Mouse (Mus musculus) urinary bladder, postnatal 10 days (tissue): ENCODE data around the gene Sh2d3c.

Experiments used
- DNase-seq: peaks from one replicate; pipeline ENCODE4 v3.0.0; 2022; ENCODE audit warnings: low spot score

The Sh2d3c gene

DNA sequence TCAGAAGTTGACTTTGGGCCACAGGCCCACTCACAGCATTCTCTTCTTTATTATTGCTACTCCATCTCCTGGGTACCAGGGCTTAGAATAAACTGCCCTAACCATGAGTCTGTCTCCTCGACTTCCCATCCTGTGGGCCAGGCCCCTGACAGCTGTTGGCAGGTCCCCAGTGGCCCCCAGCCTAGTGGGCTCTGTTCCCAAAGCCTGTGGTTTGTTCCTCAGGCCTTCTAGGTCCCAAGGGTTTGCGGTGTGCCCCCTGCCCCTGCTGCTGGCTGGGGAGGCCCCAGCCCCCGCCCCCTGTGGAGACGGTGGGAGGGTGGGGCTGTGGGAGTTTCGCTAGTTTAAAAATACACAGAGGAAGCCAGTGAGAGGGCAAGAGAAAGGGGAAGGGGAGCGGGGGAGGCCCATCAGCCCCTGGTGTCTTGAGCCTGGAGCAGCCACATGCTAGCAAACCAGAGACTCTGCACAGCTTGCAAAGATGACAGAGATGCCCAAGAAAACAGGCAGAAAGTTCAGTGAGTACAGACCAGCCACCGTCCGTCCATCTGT is at the start of gene Sh2d3c:
Gene Sh2d3c (plus strand): TSS at position 375 of the 549 bp plus-strand sequence.
- DNase-seq: no peak

DNA sequence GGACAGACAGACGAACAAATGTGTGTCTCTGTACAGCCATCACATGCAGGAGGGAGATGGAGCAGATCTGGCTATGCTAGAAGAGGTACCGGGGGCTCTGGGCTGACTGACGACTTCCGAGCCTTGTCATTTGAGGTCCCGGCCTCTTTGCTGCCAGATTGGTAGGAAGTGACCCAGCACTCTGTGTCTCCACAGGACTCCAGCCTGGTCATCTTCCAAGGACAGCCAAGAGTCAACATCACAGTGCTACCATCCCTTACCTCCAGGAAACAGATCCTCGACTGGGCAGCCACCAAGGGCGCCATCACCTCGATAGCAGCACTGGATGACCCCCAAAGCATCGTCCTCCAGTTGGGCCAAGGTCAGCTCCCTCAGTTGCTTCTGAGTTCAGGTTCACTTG is 49.7 kb upstream of the Sh2d3c start:
- DNase-seq: no peak

DNA sequence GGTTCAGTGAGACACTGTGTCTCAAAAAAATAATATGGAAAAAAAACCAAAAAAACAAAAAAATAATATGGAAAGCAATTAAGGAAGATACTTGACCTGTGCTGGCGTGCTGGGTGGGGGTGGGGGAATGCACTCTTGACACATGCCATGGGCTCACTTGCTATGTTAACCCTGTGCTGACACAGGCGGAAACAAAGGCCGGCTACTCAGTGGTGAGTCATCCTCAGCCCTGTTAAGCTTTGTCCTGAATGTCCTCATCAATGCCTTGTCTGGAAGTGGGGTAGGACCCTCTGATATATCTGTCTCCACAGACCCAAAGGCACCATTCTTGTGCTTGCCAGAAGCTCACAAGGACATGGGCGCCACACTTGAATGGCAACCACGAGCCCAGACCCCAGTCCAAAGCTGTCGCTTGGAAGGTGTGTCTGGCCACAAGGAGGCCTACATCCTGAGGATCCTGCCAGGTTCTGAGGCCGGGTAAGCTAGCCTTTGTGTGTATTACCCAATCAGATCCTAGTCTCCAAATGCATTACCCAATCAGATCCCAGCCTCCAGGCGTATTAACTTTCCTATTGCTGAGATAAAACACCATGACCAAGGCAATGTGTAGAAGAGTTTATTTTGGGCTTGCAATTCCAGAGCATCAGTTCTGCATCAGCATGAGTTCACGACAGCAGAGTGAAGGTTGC is 48.8 kb upstream of the Sh2d3c start:
- no peak for DNase-seq

DNA sequence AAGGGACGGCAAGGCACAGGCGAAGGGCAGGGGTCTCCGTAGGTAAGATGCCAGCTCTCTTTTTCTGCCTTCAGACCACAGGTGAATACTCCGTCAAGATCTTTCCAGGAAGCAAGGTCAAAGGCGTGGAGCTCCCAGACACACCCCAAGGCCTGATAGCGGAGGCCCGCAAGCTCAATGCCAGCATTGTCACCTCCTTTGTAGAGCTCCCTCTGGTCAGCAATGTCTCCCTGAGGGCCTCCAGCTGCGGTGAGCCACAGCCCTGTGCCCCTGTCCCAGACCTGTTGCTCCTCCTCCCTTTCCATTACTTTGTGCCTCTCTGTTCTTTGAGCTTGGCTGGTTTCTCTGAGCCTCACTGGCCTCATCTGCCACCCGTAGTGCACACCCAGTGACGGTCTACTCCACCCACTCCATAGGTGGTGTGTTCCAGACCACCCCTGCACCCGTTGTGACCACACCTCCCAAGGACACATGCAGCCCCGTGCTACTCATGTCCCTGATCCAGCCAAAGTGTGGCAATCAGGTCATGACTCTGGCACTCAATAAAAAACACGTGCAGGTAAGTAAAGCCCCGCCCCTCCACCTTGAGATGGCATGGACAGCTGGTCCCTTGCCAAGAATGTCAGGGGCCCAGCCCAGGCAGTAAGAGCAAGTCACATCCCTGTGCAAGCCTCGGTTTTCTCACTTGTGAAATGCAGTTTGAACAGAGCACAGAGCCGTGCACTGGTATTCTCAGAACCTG is 47.5 kb upstream of the Sh2d3c start:
- DNase-seq: no peak

DNA sequence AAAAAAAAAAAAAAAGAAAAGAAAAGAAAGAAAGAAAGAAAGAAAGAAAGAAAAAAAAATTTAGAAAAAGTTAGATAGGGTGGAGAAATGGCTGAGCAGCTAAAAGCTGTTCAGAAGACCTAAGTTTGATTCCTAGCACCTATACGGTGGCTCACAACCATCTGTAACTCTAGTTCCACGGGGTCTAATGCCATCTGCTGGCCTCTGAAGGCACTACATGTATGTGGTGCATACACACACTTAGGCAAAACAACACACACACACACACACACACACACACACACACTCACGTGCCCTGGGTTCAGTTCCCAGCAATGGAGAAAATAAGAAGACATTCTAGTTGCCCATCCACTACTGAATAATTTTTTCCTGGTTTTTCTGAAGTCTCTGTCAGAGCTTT is 44.0 kb upstream of the Sh2d3c start:
- no peak for DNase-seq

DNA sequence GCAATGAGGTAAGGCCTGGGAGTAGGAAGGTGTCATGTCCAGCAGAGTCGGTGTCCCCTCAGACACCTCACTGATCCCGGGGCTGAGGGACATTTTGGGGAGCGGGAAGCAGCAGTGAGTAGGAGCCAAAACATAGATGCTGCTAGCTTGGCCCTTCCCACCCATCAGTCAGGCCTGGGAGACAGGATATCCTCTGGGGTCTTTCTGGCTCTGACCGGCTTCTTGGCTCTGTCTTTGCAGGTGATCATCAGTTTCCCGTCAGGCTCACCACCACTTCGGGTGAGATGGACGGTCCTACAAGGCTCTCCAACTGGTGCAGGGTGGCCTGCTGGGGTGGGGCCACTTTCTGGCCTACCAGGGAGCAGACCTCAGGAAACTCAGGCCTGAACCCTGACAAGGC is 43.2 kb upstream of the Sh2d3c start:
- no peak for DNase-seq

DNA sequence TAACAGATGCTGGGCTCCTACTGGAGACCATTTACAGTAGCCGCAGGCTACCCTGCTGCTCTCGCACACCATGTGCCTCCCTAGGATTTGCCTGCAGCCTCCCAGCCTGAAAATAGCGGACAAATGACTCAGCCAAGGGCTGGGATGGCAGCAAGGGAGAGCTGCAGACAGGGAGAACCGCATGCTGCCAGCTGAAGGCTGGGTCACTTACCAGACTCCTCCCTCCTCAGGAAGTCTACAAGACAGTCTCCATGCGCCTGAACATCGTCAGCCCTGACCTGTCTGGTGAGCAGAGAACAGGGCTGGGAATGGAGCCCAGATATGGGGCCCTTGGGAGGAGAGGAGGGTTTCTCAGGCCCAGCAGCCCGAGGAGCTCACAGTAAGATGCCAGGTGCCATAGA is 40.8 kb upstream of the Sh2d3c start:
- DNase-seq: no peak

DNA sequence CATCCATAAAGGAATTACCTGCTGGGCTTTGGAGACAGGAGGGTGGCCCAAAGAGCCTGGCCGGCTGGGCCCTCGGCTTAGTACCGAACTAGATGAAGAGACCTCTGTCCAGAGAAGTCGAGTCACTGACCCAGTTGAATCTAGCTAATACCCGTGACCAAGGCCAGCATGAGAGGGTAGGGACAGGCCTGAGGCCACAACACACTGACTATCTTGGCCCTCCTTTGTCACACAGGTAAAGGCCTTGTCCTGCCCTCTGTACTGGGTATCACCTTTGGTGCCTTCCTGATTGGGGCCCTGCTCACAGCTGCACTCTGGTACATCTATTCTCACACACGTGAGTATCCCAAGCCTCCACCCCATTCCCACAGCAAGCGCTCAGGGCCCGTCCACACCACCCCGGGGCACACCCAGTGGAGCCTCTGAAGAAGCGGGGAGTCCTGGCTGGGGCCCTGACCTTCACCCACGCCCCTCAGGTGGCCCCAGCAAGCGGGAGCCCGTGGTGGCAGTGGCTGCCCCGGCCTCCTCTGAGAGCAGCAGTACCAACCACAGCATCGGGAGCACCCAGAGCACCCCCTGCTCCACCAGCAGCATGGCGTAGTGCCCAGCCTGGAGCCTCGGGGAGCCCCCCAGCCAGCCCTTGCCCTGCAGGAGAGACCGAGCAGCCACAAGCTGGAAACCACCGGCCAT is 39.7 kb upstream of the Sh2d3c start:
- DNase-seq: no peak

DNA sequence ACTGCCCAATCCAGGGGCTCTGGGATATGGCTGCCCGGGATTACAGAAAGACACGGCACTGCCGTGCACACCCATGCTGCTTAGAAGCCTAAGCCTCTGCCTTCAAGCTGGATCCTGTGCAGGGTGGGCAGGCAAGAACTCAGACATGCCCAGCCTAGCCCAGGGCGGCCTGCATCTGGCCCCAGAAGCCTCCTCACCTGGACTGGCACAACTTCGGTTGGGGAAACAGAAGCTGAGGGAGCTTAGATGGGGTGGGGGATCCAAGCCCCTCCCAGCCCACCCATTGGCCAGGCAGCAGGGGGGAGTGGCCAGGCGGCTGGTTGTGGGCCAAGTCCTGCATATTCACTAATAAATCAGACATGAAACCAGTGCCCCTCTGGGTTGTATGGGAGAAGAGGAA is 39.1 kb upstream of the Sh2d3c start:
- DNase-seq: no peak

DNA sequence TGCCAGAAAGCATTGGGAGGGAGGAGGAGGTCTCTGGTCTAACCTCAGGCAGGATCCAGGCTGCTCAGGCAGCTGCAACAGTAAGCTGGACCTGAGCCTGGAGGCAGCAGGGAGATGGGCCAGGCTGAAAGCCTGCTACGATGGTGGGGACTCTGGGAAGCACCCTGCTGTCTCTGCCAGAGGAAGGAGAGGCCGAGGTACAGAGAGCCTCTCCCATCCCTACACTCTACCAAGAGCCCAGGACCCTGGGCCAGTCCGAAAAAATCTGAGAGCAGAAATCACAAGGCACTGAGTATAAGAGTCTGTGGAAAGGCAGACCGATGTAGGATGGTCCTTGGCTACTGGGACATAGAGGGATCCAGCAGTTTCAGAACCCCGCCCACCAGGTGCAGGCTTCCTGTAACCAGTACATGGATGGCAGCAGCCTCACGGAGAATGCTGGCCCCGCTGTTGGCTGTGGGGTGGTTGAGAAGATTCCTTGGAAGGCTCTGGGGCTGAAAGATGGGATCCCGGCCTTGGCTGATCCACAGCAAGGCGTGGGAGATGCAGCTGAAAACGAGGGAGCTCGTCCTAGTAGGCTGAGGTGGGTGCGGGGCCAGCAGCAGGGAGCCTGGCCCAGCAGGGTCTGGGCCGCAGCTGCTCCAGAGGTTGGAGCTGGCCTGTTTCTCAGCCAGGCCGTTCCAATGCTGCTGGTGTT is 38.0 kb upstream of the Sh2d3c start:
- DNase-seq: no peak

DNA sequence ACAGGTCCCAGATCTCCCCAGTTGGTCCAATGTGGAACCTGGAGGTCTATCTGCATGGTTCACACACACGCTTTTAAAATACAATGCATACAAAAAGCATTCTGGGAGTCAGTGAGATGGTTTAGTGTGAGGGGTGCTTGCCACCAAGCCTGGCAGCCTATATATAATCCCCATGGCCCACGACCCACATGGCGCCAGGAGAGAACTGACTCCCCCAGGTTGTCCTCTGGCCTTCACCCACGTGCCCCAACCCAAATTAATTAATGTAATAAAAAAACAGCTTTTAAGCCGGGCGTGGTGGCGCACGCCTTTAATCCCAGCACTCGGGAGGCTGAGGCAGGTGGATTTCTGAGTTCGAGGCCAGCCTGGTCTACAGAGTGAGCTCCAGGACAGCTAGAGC is 37.2 kb upstream of the Sh2d3c start:
- DNase-seq: no peak

DNA sequence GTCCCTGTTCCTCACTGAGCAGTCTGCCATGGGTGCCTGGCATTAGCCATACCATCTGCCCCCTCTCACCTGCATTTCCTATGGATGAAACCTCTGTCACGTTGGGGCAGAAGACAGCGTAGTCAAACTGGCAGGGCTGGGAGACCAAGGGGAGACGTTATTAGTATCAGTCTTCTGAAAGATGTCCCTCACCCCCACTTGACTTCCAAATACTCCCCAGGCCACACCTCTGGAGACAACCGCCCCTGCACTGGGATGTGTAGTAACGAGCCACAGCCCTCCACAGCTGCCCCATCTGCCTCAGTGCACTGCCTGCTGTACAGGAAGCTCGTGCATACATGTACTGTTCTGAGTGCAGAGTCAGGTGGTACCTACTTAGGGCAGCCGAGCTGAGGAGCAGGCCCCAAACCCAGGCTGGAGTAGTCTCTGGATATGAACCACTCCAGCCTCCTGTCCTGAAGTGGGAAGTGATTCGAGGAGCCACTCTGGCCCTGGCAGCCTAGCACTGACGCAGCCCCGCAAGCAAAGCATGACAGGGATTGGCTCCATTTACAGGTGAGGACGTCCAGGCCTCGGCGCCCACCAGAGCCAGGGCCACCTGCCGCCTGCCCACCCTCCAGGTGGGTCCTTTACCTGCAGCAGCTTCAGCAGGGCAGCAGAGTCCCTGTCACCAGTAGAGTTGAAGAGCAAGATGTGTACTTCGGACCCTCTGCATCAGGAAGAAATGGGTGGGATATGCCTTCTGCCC is 36.0 kb upstream of the Sh2d3c start:
- no peak for DNase-seq

DNA sequence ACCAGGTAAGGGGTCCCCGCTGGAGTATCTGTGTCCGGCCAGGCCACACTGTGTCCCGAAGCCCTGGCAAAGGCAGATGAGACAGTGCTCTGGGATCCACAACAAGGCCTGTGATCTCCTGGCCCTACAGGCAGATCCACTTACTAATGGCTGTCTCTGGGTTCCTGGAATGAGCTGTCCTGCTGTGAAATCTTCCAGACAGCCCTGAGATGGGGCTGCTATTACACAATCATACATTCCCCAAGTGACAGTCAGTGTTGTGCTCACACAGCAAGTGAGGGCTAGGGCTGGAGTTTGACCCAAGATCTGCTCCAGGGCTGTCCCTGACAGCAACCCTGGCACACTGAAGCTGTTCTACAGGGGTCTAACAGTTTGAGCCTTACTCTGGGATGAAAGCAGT is 35.0 kb upstream of the Sh2d3c start:
- DNase-seq: no peak

DNA sequence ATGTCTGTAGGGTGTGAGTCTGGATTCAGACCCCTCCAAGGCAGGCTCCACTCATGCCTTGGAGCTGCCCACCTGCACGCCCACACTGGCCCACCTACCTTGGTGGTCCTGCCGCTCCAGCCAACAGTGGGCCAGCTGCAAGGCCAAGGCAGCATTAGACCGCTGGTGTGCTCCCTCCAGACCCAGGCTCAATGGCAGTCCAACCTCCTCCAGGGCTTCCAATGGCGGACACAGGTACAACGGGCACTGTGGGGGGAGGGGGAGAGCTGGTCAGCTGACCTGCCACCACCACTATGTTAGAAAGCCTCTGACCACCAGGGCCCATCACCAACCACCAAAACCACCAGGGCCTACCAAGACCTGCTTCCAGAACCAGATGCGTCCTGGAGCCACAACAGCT is 34.2 kb upstream of the Sh2d3c start:
- DNase-seq: no peak

DNA sequence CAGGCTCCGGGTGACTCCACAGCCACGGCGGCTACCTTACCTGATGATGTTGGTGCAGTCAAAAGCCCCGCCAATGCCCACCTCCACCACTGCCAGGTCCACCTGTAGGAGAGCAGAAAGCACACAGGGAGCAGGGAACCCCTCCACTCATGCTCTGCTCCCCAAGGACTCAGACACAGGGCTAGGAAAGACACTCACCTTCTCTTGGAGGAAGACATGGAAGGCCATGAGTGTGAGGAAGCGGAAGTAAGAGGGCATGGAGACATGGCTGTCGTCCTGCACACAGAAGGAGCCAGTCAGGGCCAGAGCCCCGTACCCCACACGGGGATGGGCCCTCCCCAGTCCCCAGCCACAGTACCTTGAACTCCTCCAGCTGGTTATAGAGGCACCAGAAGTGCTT is 33.3 kb upstream of the Sh2d3c start:
- no peak for DNase-seq

DNA sequence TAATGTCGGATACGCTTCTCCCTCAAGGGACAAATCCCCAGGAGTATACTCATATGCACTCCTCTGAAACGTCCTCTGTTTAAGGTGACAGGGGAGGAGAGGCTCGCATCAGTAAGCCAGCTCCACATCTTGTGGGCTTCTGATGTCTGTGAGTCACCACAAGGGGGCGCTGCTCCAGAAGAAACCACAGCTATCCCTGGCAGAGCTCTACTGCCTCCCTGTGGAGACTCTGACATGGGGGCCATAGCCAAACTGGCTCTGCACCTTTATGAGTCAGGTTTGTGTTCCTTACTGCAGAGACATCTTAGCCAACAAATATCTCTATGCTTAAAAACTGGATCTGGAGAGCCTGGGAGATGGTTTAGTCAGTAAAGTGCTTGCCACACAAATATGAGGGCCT is 31.4 kb upstream of the Sh2d3c start:
- peak; percentile 77 for DNase-seq

DNA sequence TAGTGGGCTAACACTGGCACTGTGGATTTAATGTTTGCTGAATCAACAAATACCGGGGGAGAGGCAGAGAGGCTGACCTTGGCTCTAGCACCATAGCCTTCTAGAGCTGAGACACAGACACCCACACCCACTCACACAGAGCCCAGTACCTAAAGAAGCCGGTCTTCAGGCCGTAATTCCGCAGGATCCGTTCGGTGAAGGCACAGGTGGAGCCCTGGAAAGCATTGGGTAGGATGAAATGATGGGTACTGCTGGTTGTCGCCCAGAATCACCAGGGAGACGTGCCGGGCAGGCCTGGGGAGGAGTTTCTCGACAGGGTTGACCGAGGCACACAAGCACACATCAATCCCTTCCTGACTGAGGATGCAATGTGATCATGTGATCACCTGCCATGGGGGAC is 29.8 kb upstream of the Sh2d3c start:
- no peak for DNase-seq

DNA sequence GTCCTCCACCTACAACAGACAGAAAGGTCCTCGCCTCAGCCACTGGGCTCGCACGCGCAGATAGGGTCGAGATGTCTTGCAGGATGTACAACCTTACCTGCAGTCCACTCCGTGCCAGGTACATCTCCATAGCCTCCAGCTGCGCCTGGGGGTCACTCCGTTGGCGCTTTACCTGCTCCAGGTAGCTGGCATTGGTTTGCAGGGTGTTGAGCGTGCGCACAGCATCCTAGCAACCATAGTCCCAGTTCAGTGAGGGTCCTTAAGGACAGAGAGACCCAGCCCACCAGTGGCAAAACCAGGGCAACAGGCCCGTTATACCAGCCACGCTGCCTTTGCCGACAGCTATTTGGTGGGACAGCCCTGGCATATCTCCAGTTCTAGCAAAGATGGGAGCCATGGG is 28.4 kb upstream of the Sh2d3c start:
- DNase-seq: no peak

DNA sequence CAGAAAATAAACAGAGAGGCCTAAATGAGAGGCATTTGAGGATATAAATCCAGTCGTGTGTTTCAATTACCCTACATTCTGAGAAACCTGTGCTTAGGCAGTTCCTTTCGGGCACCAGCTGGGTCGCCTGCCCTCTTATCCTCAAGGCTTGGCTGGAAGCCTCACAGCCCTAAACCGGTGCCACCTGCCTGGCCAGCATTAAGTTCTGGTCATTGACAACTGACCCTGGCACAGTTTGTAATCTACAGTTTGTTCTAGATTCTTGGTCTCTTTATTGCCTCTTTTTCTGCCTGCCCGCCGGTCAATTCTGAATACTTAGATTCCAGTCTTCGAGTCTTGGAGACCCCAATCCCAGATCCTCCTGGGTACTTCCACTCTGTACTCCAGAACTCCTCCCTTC is 27.6 kb upstream of the Sh2d3c start:
- no peak for DNase-seq

DNA sequence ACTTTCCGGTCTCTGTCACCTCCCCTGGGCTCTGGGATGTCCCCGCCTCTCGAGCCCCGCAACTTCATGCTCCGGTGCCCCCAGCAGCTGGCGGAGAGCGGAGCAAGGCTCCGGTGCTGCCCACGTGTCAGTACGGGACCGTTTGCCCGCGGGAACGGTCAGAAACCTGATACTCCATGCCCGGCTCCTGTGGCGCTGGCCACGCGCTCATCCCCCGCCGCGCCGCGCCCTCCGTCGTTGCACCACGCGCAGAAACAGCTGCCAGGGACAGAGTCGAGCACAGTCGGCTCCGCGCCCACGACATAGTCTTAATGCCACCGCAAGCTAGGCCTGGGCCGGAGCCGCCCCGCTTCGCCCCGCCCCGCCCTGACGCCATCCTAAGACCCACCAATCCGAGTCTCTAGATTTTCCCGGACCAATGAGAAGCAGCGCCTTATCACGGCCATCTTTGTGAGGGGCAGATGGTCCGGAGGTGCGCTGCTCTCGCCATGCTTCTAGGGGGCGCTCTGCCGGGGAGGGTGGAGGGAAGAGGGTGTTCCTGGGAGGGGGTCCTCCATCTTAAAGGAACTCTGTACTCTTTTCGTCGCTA is 26.9 kb upstream of the Sh2d3c start:
- DNase-seq: peak; percentile 89

DNA sequence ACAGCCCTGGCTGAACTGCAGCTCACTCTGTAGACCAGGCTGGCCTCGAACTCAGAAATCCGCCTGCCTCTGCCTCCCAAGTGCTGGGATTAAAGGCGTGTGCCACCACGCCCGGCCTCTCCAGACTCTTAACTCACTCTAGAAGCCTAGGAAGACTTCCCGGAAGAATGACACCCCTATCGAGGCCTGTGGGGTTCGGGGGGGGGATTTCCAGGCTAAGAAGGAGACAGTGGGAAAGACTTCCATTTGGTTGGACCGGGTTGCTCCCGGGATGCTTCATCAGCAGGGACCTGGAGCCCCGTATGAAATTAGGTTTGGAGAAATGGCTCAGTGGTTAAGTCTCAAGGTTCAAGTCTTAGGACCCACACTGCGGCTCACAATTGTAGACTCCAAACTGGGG is 26.2 kb upstream of the Sh2d3c start:
- DNase-seq: no peak
